Mouse (Mus musculus) spleen, adult 2 months (tissue): Measurements from ENCODE around the gene Nanos2. TPM values are rescaled to one million over a fixed set of nuclear protein-coding genes. Genes with fewer than 3 reads are reported as not detected.
A peak's percentile ranks its signal among the peaks of the same experiment; 100 is the strongest.

Source experiments
- DNase-seq, 2 experiments: peaks; one replicate each; pipeline versions ENCODE4 v3.0.0 to v3.0.0-alpha.2; 2012 to 2021; ENCODE audit warnings: low spot score in 2 of 2, low read depth in 1 of 2
- H3K27ac ChIP-seq: fragments of 200-500 bp; 2 replicates; pipeline ENCODE4 v1.5.1; 2012; ENCODE audit warnings: low read length, inconsistent platforms; ENCODE audit not compliant: insufficient read depth
- H3K27me3 ChIP-seq: fragments of 200-500 bp; 2 replicates; pipeline ENCODE4 v1.6.1; 2012; ENCODE audit warnings: mild to moderate bottlenecking, moderate library complexity, low read length, inconsistent platforms; ENCODE audit not compliant: control insufficient read depth, insufficient read depth
- H3K36me3 ChIP-seq: fragments of 200-500 bp; 2 replicates; pipeline ENCODE4 v1.6.1; 2012; ENCODE audit warnings: mild to moderate bottlenecking, low read length, inconsistent platforms; ENCODE audit not compliant: control insufficient read depth, insufficient read depth
- H3K4me1 ChIP-seq: fragments of 200-500 bp; 2 replicates; pipeline ENCODE4 v1.6.1; 2011; ENCODE audit warnings: inconsistent platforms; ENCODE audit not compliant: control insufficient read depth, insufficient read depth, insufficient read length
- H3K4me3 ChIP-seq: fragments of 200-500 bp; 2 replicates; pipeline ENCODE4 v1.5.1; 2011; ENCODE audit warnings: mild to moderate bottlenecking, inconsistent platforms; ENCODE audit not compliant: insufficient read depth, insufficient read length; ENCODE audit errors: extremely low read depth
- CTCF ChIP-seq: fragments of 200-500 bp; IDR thresholded peaks from 2 replicates; pipeline ENCODE4 v1.5.1; 2011; ENCODE audit warnings: mild to moderate bottlenecking, inconsistent platforms; ENCODE audit not compliant: insufficient read depth, insufficient read length, insufficient replicate concordance; ENCODE audit errors: extremely low read depth
- POLR2A ChIP-seq: fragments of 200-500 bp; IDR thresholded peaks from 2 replicates; pipeline ENCODE4 v1.6.1; 2011; ENCODE audit warnings: low read depth, low read length, inconsistent platforms
- WGBS: fragments of 180-500 bp; shearing (Covaris S2); methylation state at CpG from one replicate; pipeline ENCODE4 v1.1.7; 2018; 5-methylcytosine and 5-hydroxymethylcytosine counted together
- polyA plus RNA-seq: library from polyadenylated mRNA; depleted of rRNA; stranded (reverse); fragments of >200 nt; gene quantifications from 2 replicates; pipeline ENCODE4 v1.2.3, GENCODE M21; 2012

Nanos2 gene
- polyA plus RNA-seq, 1 experiment: not detected

DNA sequence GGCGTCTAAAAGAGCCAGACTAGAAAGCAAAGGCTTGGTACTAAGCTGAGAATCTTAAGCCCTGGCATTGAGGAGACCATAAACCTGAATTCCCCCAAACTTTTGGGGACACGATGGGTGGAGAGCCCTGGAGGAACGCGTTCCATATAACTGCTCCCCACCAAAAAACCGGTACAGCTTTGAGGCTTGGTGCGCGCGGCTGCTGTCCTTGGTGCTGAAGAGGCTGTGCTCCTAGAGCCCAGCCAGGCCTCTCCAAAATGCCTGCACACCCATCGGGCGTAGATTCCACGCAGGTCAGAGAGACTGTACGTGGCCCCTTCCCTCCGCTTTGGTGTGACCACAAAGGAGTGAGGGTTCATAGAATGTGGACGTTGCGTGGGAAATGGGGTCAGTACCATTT lies 35.8 kb upstream of the Nanos2 start:
- peak in 1 of 2 experiments; percentile 7 for DNase-seq
- WGBS: 22% methylated on average over 15 of the region's 15 CpGs

DNA sequence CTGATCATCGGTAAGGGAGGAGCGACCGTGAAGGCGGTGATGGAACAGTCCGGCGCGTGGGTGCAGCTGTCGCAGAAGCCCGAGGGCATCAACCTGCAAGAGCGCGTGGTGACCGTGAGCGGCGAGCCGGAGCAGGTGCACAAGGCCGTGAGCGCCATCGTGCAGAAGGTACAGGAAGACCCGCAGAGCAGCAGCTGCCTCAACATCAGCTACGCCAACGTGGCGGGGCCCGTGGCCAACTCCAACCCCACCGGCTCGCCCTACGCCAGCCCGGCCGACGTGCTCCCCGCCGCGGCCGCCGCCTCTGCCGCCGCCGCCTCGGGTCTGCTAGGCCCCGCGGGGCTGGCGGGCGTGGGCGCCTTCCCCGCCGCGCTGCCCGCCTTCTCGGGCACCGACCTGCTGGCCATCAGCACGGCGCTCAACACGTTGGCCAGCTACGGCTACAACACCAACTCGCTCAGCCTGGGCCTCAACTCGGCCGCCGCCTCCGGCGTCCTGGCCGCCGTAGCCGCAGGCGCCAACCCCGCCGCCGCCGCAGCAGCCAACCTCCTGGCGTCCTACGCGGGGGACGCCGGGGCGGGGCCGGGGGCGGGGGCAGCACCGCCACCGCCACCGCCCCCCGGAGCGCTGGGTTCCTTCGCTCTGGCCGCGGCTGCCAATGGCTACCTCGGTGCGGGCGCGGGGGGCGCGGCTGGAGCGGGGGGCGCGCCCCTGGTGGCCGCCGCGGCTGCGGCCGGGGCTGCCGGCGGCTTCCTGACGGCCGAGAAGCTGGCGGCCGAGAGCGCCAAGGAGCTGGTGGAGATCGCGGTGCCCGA lies 29.4 kb upstream of the Nanos2 start:
- peaks cover 22% of the 10 kb centered on the region for H3K27me3 ChIP-seq
- H3K4me1 ChIP-seq: peaks cover 8% of the 10 kb centered on the region; the same call in 1 of the 2 replicates
- no peaks in the 10 kb centered on the region for H3K36me3 ChIP-seq
- WGBS: 2% methylated on average over 106 of the region's 107 CpGs
- TF ChIP-seq POLR2A (no peak), CTCF (no peak)
- peak overlapping the region; percentile 61; the same call in 1 of the 2 replicates for H3K4me3 ChIP-seq
- peak in 1 of 2 experiments; percentile 4 for DNase-seq
- H3K27ac ChIP-seq: no peak overlapping the region

More for the DNA sequence above, 35.8 kb upstream of the Nanos2 start:
- Histone ChIP-seq H3K27me3 (no peaks in the 10 kb centered on the region; the same call in 1 of the 2 replicates), H3K36me3 (no peaks in the 10 kb centered on the region), H3K27ac (no peak overlapping the region), H3K4me3 (no peak overlapping the region), H3K4me1 (no peaks in the 10 kb centered on the region; the same call in 1 of the 2 replicates)
- no peak for TF ChIP-seq CTCF
- no peak for TF ChIP-seq POLR2A

DNA sequence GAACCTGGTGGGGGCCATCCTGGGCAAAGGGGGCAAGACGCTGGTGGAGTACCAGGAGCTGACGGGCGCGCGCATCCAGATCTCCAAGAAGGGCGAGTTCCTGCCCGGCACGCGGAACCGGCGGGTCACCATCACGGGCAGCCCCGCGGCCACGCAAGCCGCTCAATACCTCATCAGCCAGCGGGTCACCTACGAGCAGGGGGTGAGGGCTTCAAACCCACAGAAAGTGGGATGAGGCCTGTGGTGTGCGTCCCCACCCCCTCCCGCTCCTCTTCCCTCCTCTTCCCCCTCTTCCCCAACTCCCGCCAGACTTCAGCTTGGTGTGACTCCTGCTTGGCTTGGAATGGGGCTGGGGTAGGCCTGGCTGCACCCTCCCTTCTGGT lies 28.8 kb upstream of the Nanos2 start:
- Histone ChIP-seq H3K4me3 (peak overlapping the region; percentile 32; the same call in 1 of the 2 replicates), H3K4me1 (peaks cover 8% of the 10 kb centered on the region; the same call in 1 of the 2 replicates), H3K27ac (no peak overlapping the region), H3K27me3 (peaks cover 25% of the 10 kb centered on the region), H3K36me3 (no peaks in the 10 kb centered on the region)
- WGBS: 4% methylated on average over 20 of the region's 21 CpGs
- no peak for DNase-seq
- TF ChIP-seq CTCF: no peak
- no peak for TF ChIP-seq POLR2A

DNA sequence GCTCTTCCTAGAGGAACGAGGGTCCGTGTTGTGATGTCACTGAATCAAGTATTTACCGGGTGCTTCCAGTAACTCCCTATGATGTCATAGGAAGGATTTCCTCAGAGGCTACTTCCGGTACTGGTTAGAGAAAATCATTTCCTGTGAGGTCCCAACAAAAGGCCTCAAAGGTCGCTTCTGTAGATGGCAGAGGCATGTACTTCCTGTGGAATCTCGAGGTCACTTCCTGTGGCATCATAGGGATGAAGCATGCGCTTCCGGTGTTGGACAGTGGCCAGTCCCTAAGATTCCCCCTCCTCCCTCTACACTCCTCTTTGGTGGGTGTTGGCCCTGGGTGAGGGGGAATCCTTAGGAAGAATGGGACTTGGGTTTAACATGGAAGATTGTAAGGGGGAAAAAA lies 27.8 kb upstream of the Nanos2 start:
- WGBS: 20% methylated on average over 8 of the region's 8 CpGs
- no peak for TF ChIP-seq CTCF
- no peak for TF ChIP-seq POLR2A
- DNase-seq: no peak

DNA sequence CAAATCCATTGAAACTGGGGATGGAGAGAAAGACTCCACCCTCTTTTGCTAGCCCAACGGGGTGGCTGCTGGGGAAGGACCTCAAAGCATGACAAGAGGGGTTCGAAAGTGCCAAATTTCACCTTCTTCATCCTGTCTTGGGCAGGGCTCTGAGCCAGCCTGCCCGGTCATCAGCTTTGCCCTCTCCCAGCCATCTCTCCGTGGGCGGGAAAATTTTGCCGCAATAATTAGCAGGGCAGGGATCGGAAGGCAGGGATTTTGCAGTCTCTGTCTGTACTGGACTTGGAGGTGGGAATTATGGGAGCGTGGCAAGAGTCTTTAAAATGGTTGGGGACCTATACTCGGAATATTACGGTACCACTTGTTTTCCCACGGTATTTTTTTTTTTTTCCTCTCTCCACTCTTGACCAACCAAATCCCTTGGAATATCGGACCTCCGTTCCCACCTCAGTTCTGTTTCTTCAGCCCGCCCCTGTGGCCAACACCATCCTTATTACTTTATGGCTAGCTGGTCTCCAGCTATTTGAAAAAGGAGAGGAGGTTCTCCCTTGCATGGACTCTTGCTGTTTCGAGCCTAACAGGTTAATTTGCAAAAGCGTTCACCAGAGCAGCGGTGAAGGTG lies 24.9 kb upstream of the Nanos2 start:
- Histone ChIP-seq H3K27me3 (peaks cover 26% of the 10 kb centered on the region), H3K4me1 (peaks cover 8% of the 10 kb centered on the region; the same call in 1 of the 2 replicates), H3K36me3 (no peaks in the 10 kb centered on the region), H3K27ac (no peak overlapping the region), H3K4me3 (no peak overlapping the region)
- DNase-seq: no peak
- WGBS: 4% methylated on average over 17 of the region's 17 CpGs
- TF ChIP-seq CTCF (no peak), POLR2A (no peak)

More for the DNA sequence above, 27.8 kb upstream of the Nanos2 start:
- Histone ChIP-seq H3K4me3 (no peak overlapping the region), H3K27me3 (peaks cover 27% of the 10 kb centered on the region), H3K27ac (no peak overlapping the region), H3K36me3 (no peaks in the 10 kb centered on the region), H3K4me1 (peaks cover 8% of the 10 kb centered on the region; the same call in 1 of the 2 replicates)

DNA sequence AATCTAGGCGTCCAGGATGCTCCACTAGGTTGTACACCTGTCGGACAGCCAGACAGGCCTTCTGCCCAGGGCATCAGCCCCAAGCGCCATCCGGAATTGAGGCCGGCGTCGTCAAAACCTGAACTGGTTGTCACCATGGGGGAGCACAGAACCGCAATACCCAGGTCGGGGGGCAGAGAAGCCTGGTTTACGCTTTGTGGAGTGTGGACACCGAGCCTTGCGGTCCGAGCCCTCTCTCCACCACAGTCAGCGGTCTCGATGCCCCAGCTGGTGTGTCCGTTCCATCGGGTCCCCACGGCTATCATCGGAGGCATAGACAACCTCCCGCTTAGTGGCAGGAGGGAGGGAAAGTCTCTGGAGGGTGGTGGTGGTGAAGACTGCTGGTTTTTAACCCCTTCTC lies 24.4 kb upstream of the Nanos2 start:
- Histone ChIP-seq H3K4me1 (peaks cover 4% of the 10 kb centered on the region; the same call in 1 of the 2 replicates), H3K27me3 (peaks cover 21% of the 10 kb centered on the region), H3K4me3 (no peak overlapping the region), H3K36me3 (no peaks in the 10 kb centered on the region), H3K27ac (no peak overlapping the region)
- TF ChIP-seq CTCF (no peak), POLR2A (no peak)
- no peak for DNase-seq
- 2% methylated on average over 20 of the region's 20 CpGs for WGBS
